Mouse (Mus musculus) layer of hippocampus, postnatal 10 days (tissue): ENCODE data around the gene Rab31. TPM values are rescaled to one million over a fixed set of nuclear protein-coding genes. Genes with fewer than 3 reads are reported as not detected.

ENCODE experiments used
- DNase-seq, 2 experiments: peaks; one replicate each; pipeline ENCODE4 v3.0.0; 2021; ENCODE audit warnings: low spot score in 2 of 2
- total RNA-seq, 2 experiments: library from RNA; stranded (reverse); gene quantifications; 2 replicates each; pipeline ENCODE4 v1.2.3; 2021

Rab31 gene
- total RNA-seq, 2 experiments from 2014 or later, result 58.2 to 58.4 TPM

GRCm38 (mm10) chr17:65667792-65668191 lies 104.8 kb downstream of the Rab31 start:
- no peak for DNase-seq

GRCm38 (mm10) chr17:65666388-65667161 lies 106.0 kb downstream of the Rab31 start:
- DNase-seq, result no peak

GRCm38 (mm10) chr17:65665786-65666387 lies 106.7 kb downstream of the Rab31 start:
- no peak for DNase-seq

GRCm38 (mm10) chr17:65663329-65664078 lies 109.0 kb downstream of the Rab31 start:
- no peak for DNase-seq

GRCm38 (mm10) chr17:65662662-65663061 lies 109.9 kb downstream of the Rab31 start:
- no peak for DNase-seq

- no peak for DNase-seq
Measured at GRCm38 (mm10) chr17:65658416-65658815, 114.1 kb downstream of the Rab31 start.

- DNase-seq, result no peak
Measured at GRCm38 (mm10) chr17:65657958-65658357, 114.6 kb downstream of the Rab31 start.

GRCm38 (mm10) chr17:65656731-65657130 lies 115.8 kb downstream of the Rab31 start:
- DNase-seq, result no peak

- no peak for DNase-seq
Measured at GRCm38 (mm10) chr17:65656076-65656475, 116.5 kb downstream of the Rab31 start.

GRCm38 (mm10) chr17:65655608-65656007 lies 116.9 kb downstream of the Rab31 start:
- no peak for DNase-seq

GRCm38 (mm10) chr17:65650598-65650997 lies 122.0 kb downstream of the Rab31 start:
- no peak for DNase-seq

- no peak for DNase-seq
Measured at GRCm38 (mm10) chr17:65649175-65649493, 123.4 kb downstream of the Rab31 start.

- no peak for DNase-seq
Measured at GRCm38 (mm10) chr17:65648371-65649174, 124.0 kb downstream of the Rab31 start.

GRCm38 (mm10) chr17:65647961-65648360 lies 124.6 kb downstream of the Rab31 start:
- no peak for DNase-seq

GRCm38 (mm10) chr17:65647226-65647625 lies 125.3 kb downstream of the Rab31 start:
- no peak for DNase-seq

GRCm38 (mm10) chr17:65643579-65643978 lies 129.0 kb downstream of the Rab31 start:
- no peak for DNase-seq

- DNase-seq, result peak; percentile 30 to 44
Measured at GRCm38 (mm10) chr17:65643051-65643521, 129.5 kb downstream of the Rab31 start.

- DNase-seq, result peak; percentile 13 to 17
Measured at GRCm38 (mm10) chr17:65642578-65642991, 130.0 kb downstream of the Rab31 start.

- DNase-seq, result no peak
Measured at GRCm38 (mm10) chr17:65641734-65642218, 130.8 kb downstream of the Rab31 start, which contains the start of gene Txndc2. TSS of gene Txndc2 (minus strand) at chr17:65642168.

GRCm38 (mm10) chr17:65639144-65639543 lies 133.4 kb downstream of the Rab31 start:
- no peak for DNase-seq
